Mouse (Mus musculus) midbrain, embryonic 11.5 days (tissue): ENCODE data around the gene Itprid2. TPM values are rescaled to one million over a fixed set of nuclear protein-coding genes. Genes with fewer than 3 reads are reported as not detected.

Source experiments
- ATAC-seq: fragments of 200-750 bp; cut with Nextera tagmentation; 2 replicates; pipeline ENCODE4 v1.8.0; 2017; ENCODE audit warnings: moderate TSS enrichment, moderate library complexity; ENCODE audit not compliant: low FRiP score
- DNase-seq: peaks from one replicate; pipeline ENCODE4 v3.0.0; 2015; ENCODE audit warnings: low spot score; ENCODE audit errors: missing footprints
- H3K27ac ChIP-seq: fragments of 300-500 bp; sonication (generic); 2 replicates; pipeline ENCODE4 v1.5.1; 2014; ENCODE audit warnings: low read depth, low read length
- H3K27me3 ChIP-seq: fragments of 300-500 bp; sonication (generic); 2 replicates; pipeline ENCODE4 v1.6.1; 2014; ENCODE audit warnings: mild to moderate bottlenecking, low read length, moderate library complexity, mixed read lengths; ENCODE audit not compliant: control insufficient read depth, insufficient read depth
- H3K36me3 ChIP-seq: fragments of 300-500 bp; sonication (generic); 2 replicates; pipeline ENCODE4 v1.6.1; 2014; ENCODE audit warnings: mild to moderate bottlenecking, low read length, moderate library complexity, mixed read lengths; ENCODE audit not compliant: control insufficient read depth, insufficient read depth
- H3K4me1 ChIP-seq: fragments of 300-500 bp; sonication (generic); 2 replicates; pipeline ENCODE4 v1.6.1; 2014; ENCODE audit warnings: low read length; ENCODE audit not compliant: control insufficient read depth, insufficient read depth
- H3K4me2 ChIP-seq: fragments of 300-500 bp; sonication (generic); 2 replicates; pipeline ENCODE4 v1.6.1; 2014; ENCODE audit warnings: mild to moderate bottlenecking, moderate library complexity
- H3K4me3 ChIP-seq: fragments of 300-500 bp; sonication (generic); 2 replicates; pipeline ENCODE4 v1.5.1; 2014; ENCODE audit warnings: low read depth, low read length
- H3K9ac ChIP-seq: fragments of 300-500 bp; sonication (generic); 2 replicates; pipeline ENCODE4 v1.6.1; 2014; ENCODE audit warnings: low read length
- H3K9me3 ChIP-seq: fragments of 300-500 bp; sonication (generic); 2 replicates; pipeline ENCODE4 v1.6.1; 2016; ENCODE audit warnings: low read length; ENCODE audit not compliant: control insufficient read depth
- WGBS: fragments of 180-500 bp; shearing (Covaris S2); extraction: QIAGEN DNeasy Blood & Tissue Kit; methylation state at CpG from one replicate; pipeline ENCODE4 v1.1.7; 2014; 5-methylcytosine and 5-hydroxymethylcytosine counted together
- polyA plus RNA-seq: library from polyadenylated mRNA; unstranded; fragments of >200 nt; fragmentation: Nextera tagmentation; extraction: Ambion mirVana; gene quantifications from 2 replicates; pipeline ENCODE4 v1.2.1, GENCODE M21; 2014

Gene Itprid2
- polyA plus RNA-seq, 1 experiment from 2014 or later: 6.1 TPM

GRCm38 (mm10) chr2:79657062-79657461 lies 21.9 kb downstream of the Itprid2 start:
- H3K27me3 ChIP-seq: no peaks in the 10 kb centered on the region
- H3K9me3 ChIP-seq: no peaks in the 10 kb centered on the region
- H3K4me1 ChIP-seq: no peaks in the 10 kb centered on the region
- H3K27ac ChIP-seq: no peak overlapping the region
- no peak overlapping the region for H3K4me3 ChIP-seq
- DNase-seq (peak; percentile 17), ATAC-seq (no peak)
- H3K9ac ChIP-seq: no peak overlapping the region
- 82% methylated on average over 8 of the region's 8 CpGs for WGBS
- 0 out of 2 replicates have a peak, but pooled peaks cover 2% of the 10 kb centered on the region for H3K36me3 ChIP-seq
- no peak overlapping the region for H3K4me2 ChIP-seq

- H3K4me1 ChIP-seq: no peaks in the 10 kb centered on the region
- 0 out of 2 replicates have a peak, but pooled peaks cover 2% of the 10 kb centered on the region for H3K36me3 ChIP-seq
- no peak overlapping the region for H3K27ac ChIP-seq
- H3K9ac ChIP-seq: no peak overlapping the region
- H3K27me3 ChIP-seq: no peaks in the 10 kb centered on the region
- DNase-seq (peak; percentile 78), ATAC-seq (no peak)
- no peak overlapping the region for H3K4me3 ChIP-seq
- no peaks in the 10 kb centered on the region for H3K9me3 ChIP-seq
- 73% methylated on average over 12 of the region's 12 CpGs for WGBS
- H3K4me2 ChIP-seq: no peak overlapping the region
Measured at GRCm38 (mm10) chr2:79660417-79661185, 25.4 kb downstream of the Itprid2 start.

GRCm38 (mm10) chr2:79661486-79662104 lies 26.4 kb downstream of the Itprid2 start:
- no peaks in the 10 kb centered on the region for H3K27me3 ChIP-seq
- H3K36me3 ChIP-seq: 0 out of 2 replicates have a peak, but pooled peaks cover 2% of the 10 kb centered on the region
- H3K27ac ChIP-seq: no peak overlapping the region
- 59% methylated on average over 7 of the region's 7 CpGs for WGBS
- no peak for ATAC-seq
- no peak overlapping the region for H3K4me3 ChIP-seq
- H3K4me2 ChIP-seq: no peak overlapping the region
- no peaks in the 10 kb centered on the region for H3K4me1 ChIP-seq
- H3K9ac ChIP-seq: no peak overlapping the region
- no peaks in the 10 kb centered on the region for H3K9me3 ChIP-seq
- DNase-seq: peak; percentile 72

- H3K4me3 ChIP-seq: no peak overlapping the region
- DNase-seq (no peak), ATAC-seq (no peak)
- no peak overlapping the region for H3K27ac ChIP-seq
- no peak overlapping the region for H3K9ac ChIP-seq
- H3K9me3 ChIP-seq: no peaks in the 10 kb centered on the region
- no peaks in the 10 kb centered on the region for H3K27me3 ChIP-seq
- no peaks in the 10 kb centered on the region for H3K4me1 ChIP-seq
- H3K4me2 ChIP-seq: no peak overlapping the region
- H3K36me3 ChIP-seq: no peaks in the 10 kb centered on the region
- 64% methylated on average over 3 of the region's 3 CpGs for whole genome bisulfite sequencing
Measured at GRCm38 (mm10) chr2:79664532-79665286, 29.6 kb downstream of the Itprid2 start.

GRCm38 (mm10) chr2:79665492-79665891 lies 30.3 kb downstream of the Itprid2 start:
- no peak overlapping the region for H3K9ac ChIP-seq
- H3K36me3 ChIP-seq: no peaks in the 10 kb centered on the region
- no peak for ATAC-seq
- H3K27me3 ChIP-seq: no peaks in the 10 kb centered on the region
- 56% methylated on average over 3 of the region's 3 CpGs for WGBS
- H3K4me1 ChIP-seq: no peaks in the 10 kb centered on the region
- no peak for DNase-seq
- H3K4me3 ChIP-seq: no peak overlapping the region
- H3K9me3 ChIP-seq: no peaks in the 10 kb centered on the region
- H3K4me2 ChIP-seq: no peak overlapping the region
- H3K27ac ChIP-seq: no peak overlapping the region

- no peaks in the 10 kb centered on the region for H3K9me3 ChIP-seq
- no peak overlapping the region for H3K4me3 ChIP-seq
- no peak overlapping the region for H3K27ac ChIP-seq
- DNase-seq (peak; percentile 60), ATAC-seq (no peak)
- no peak overlapping the region for H3K9ac ChIP-seq
- H3K4me2 ChIP-seq: no peak overlapping the region
- H3K27me3 ChIP-seq: no peaks in the 10 kb centered on the region
- no peaks in the 10 kb centered on the region for H3K4me1 ChIP-seq
- H3K36me3 ChIP-seq: no peaks in the 10 kb centered on the region
- 91% methylated on average over 3 of the region's 3 CpGs for WGBS
Measured at GRCm38 (mm10) chr2:79675266-79675665, 40.1 kb downstream of the Itprid2 start.

- H3K4me2 ChIP-seq: no peak overlapping the region
- H3K9me3 ChIP-seq: no peaks in the 10 kb centered on the region
- ATAC-seq: no peak
- H3K9ac ChIP-seq: no peak overlapping the region
- H3K27ac ChIP-seq: no peak overlapping the region
- no peaks in the 10 kb centered on the region for H3K4me1 ChIP-seq
- H3K36me3 ChIP-seq: no peaks in the 10 kb centered on the region
- peak; percentile 31 for DNase-seq
- no peaks in the 10 kb centered on the region for H3K27me3 ChIP-seq
- H3K4me3 ChIP-seq: no peak overlapping the region
- 100% methylated on average over 1 of the region's 1 CpGs for WGBS
Measured at GRCm38 (mm10) chr2:79677663-79678257, 42.6 kb downstream of the Itprid2 start.

- Histone ChIP-seq H3K4me1 (no peaks in the 10 kb centered on the region), H3K4me3 (no peak overlapping the region), H3K9ac (no peak overlapping the region), H3K36me3 (no peaks in the 10 kb centered on the region), H3K9me3 (no peaks in the 10 kb centered on the region), H3K27me3 (no peaks in the 10 kb centered on the region), H3K4me2 (no peak overlapping the region), H3K27ac (no peak overlapping the region)
- no peak for DNase-seq
- 88% methylated on average over 4 of the region's 4 CpGs for WGBS
- ATAC-seq: no peak
Measured at GRCm38 (mm10) chr2:79681672-79682071, 46.5 kb downstream of the Itprid2 start.
